Mouse (Mus musculus) thymus, postnatal 14 days (tissue): ENCODE data around the gene Mtrex.

Source experiments
- DNase-seq: peaks from one replicate; pipeline ENCODE4 v3.0.0; 2021

Mtrex gene

DNA sequence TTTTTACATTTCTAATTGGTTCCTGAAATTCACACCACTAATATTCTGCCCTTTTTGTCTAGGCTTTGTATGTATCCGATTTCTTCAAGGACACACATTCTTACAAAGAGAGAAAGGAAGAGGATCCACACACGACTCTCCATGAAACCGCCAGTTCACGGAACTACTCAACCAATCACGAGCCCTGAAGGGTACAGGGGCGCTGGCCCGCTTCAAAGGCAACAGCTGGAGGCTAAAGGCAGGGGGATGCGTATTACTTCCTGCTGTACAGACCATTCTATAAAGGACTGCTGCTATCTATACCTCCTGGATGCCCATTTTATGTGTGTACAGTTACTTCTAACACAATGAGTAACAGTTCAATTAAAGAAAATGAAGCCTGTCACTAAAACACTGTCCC, 59.8 kb downstream of the Mtrex start:
- no peak for DNase-seq

GRCm38 (mm10) chr13:112866782-112867181, 60.4 kb downstream of the Mtrex start:
- no peak for DNase-seq

DNA sequence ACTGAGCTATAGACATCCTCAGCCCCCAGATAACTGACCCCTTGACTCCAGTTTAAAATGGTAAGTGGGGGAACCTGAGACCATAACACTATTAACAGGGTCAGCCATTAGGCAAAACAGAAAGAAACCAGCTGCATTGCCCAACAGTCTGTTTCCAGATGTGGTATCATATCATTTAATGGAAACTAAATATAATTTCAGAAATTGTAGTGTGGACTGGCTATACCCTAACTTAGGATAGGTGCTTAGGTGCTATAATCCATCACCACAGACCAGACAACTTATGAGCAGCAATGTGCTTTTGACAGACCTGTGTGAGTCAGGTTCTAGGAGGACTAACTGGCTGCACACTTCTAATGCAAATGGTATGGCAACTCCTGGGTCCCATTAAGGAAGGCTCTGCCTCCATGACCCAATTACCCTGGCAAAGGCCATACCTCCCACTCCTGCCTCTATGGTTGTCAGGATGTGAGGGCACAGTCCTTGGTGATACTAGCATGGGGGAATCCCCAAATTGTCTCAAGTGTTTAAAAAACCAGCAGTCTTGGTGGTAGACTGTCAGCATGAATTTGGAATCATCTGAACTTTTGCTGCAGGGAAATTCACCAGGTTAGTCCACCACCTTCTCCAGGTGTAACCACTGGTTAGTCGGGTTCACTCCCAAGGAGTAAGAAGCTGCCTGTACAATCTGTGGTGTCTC, 64.1 kb downstream of the Mtrex start:
- DNase-seq = no peak

- DNase-seq = no peak
Measured at GRCm38 (mm10) chr13:112862342-112862741, 64.9 kb downstream of the Mtrex start.

- DNase-seq = no peak
Measured at GRCm38 (mm10) chr13:112861825-112862306, 65.3 kb downstream of the Mtrex start.

GRCm38 (mm10) chr13:112860911-112861310, 66.3 kb downstream of the Mtrex start:
- no peak for DNase-seq

DNA sequence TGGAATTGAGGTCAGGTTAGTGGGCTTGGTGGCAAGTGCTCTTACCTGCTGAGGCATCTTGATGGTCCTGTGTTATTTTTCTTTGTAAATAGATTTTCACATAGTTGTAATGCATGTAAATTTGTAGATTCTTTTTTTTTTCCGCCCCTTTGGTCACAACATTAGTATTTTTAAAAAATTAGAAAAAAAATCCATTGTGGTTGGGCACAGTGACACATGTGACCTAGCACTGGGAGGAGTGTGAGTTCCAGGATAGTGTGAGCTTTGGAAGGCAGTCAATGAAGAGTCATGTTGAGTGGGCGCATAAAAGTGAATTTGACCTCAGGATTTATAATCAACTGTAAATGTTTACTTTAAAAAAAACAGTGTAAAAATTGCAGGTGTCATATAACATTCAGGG, 66.8 kb downstream of the Mtrex start:
- DNase-seq = no peak

DNA sequence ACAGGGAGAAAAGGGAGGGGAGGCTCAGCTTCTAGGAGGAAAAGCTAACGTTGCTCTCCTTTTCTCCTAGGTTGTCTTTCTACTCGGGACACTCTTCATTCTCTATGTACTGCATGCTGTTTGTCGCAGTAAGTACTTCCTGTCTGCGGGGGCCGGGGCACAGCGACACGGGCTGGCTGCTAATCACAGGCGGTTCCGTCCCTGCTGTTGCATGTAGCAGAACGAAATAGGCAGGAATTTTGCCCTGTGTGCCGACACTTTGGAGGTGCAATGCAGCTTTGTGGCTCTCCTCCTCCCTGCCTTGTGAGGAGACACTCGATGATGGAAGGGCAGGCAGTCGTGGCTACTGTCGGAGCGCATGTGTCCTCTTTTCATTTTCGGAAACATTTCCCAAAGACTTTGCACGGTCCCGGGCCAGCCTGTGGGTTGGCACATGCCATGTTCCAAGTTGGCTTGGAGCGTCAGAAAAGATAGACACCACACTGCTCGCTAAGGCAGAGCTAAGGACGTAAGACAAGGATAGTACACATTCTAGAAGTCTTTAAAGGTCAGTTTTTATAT, 67.5 kb downstream of the Mtrex start:
- no peak for DNase-seq

DNA sequence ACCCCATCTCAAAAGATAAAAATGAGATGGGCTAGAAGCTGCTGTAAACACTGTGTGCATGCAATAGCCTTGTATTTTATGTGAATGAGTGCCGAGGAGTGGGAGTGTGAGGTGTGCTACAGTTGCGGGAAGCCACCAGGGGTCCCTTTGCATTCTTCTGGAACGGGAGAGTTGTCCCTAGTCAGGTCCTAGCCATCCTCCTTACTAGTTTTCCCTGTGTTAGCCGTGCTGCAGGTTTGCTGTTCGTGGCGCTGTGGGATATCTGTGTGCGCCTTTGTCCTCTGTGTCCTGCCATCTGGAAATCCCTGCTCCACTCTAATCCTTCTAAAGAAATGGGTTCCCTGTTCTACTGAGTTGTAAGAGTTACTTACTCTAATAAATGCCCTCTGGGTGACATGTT, 69.3 kb downstream of the Mtrex start:
- DNase-seq = no peak

GRCm38 (mm10) chr13:112854402-112854801, 72.8 kb downstream of the Mtrex start:
- DNase-seq = no peak

- no peak for DNase-seq
Measured at GRCm38 (mm10) chr13:112853710-112854316, 73.4 kb downstream of the Mtrex start.

DNA sequence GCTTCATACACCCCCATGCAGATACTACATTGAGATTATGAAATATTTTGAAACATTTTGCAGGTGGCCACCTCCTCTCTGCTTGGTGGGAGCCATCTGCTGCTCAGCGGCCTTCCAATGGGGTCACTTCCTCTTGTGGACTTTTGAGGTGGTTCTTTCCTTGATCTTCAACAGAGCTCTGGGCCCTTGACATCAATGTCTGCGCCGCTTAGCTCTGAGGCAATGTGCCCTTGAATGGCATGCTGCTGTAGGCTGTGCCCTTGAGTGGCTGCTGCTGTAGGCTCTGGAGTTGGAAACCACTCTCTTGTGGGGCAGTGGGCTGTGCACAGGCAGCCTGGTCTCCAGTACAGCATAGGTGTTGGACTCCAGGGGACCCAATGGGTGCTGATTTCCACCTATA, 81.3 kb downstream of the Mtrex start:
- no peak for DNase-seq

DNA sequence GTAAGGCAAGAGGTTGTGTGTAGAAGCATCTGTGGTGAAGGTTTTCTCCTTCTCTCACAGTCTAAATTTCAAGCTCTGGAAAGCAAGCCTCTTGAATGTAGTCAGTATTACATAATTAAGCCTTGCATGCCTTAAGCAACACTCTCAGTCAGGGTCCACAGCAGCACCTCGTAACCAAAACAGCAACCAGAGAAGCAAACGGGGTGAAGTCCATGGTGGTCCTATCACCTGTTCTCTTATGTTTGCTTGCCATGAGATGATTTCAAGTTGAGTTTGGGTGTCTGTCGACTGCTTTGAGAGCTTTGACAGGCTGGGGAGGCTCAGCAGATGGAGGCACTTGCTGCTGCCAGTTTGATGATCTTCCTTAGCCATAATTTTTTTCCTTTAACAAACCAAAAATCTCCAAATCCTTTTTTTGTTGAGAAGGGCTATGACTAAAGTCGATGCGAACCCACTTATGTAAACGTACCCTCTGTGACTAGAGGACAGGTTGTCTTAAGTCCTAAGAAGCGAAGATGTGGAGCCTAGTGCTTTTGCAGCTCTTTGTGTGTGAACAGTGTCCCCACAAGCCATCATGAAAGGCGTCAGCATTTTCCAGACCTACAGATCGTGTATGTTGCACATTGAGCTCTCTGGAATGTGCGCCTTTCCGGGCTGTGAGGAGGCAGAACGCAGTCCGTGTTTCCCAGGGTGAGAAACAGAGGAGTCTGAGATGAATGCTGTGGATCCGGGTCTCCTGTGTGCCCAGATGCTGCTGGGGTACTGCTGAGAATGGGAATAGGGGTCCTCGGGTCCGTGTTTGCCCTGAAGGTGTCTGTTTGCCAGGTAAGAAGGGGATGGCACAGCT, 86.7 kb downstream of the Mtrex start:
- DNase-seq = no peak

GRCm38 (mm10) chr13:112838562-112839232, 88.5 kb downstream of the Mtrex start:
- DNase-seq = no peak

- no peak for DNase-seq
Measured at GRCm38 (mm10) chr13:112837621-112838155, 89.5 kb downstream of the Mtrex start.

- no peak for DNase-seq
Measured at GRCm38 (mm10) chr13:112836951-112837350, 90.2 kb downstream of the Mtrex start.

- DNase-seq = no peak
Measured at GRCm38 (mm10) chr13:112835113-112835512, 92.1 kb downstream of the Mtrex start.

- no peak for DNase-seq
Measured at GRCm38 (mm10) chr13:112833895-112834263, 93.3 kb downstream of the Mtrex start.

GRCm38 (mm10) chr13:112833253-112833894, 93.8 kb downstream of the Mtrex start:
- DNase-seq = no peak

- DNase-seq = no peak
Measured at GRCm38 (mm10) chr13:112832589-112832988, 94.6 kb downstream of the Mtrex start.

DNA sequence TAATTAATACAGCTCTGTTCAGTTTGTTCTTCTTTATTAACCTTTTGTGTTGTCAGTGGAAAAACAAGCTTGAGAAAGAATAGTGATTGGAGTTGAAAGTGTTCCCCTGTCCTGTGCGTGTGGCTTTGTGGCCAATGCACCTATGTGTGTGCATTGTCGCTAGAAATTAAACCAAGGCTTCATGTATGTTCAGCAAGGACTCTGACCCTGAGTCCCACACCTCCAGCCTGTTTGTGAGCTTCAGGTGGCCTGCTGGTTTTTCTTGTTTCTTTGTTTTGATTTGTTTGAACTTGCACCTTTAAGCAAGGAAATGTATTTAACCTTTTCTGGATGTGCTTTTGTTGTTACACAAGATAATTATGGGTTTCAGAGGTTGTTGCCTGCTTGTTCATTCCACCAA, 97.6 kb downstream of the Mtrex start:
- DNase-seq = no peak

- no peak for DNase-seq
Measured at GRCm38 (mm10) chr13:112825479-112825878, 101.7 kb downstream of the Mtrex start.
